Mouse (Mus musculus): ENCODE results near the gene Foxj1. TPM values are rescaled to one million over a fixed set of nuclear protein-coding genes. Genes with fewer than 3 reads are reported as not detected.

Foxj1 gene
- polyA plus RNA-seq, 1 experiment, result 12.3 TPM

DNA sequence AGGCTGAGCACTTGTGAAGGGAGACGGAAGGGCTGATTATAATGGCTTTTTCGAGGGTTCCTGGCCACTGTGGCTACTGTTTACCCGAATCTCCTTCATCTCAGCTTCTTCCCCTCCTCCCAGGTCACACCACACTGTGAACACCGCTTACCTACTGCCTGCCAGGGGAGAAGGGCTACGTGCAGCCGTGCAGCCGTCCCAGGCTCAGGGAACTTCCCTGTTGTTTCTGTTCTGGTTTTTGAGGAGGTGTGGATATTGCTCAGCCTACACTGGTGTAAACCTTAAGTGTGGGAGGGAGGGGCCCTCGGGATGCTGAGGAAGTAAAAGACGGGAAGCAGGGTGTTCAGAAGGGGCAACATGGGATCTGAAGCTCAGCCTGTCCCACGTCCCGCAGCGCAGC is 1.8 kb upstream of the Foxj1 start:
- Histone ChIP-seq H3K9ac (ENCODE audit: low read depth, poor library complexity, severe bottlenecking) (no peak overlapping the region), H3K9me3 (replicated peaks; ENCODE audit: control insufficient read depth, insufficient read depth, low read length, poor library complexity, severe bottlenecking) (no peaks in the 10 kb centered on the region), H3K4me1 (ENCODE audit: control insufficient read depth, insufficient read depth, low read length) (peaks cover 2% of the 10 kb centered on the region), H3K36me3 (ENCODE audit: control insufficient read depth, insufficient read depth, low read length, poor library complexity, severe bottlenecking) (no peaks in the 10 kb centered on the region), H3K27me3 (ENCODE audit: control insufficient read depth, insufficient read depth, low read length, poor library complexity, severe bottlenecking) (no peaks in the 10 kb centered on the region), H3K27ac (ENCODE audit: insufficient read depth, low read length) (no peak overlapping the region), H3K4me3 (ENCODE audit: low read depth, low read length) (no peak overlapping the region)
- TF ChIP-seq EP300 (IDR thresholded peaks at IDR 0.05; ENCODE audit: insufficient read depth, low read depth, low read length) (no peak), POLR2A (IDR thresholded peaks at IDR 0.05; ENCODE audit: insufficient read depth, low read length) (no peak), CTCF (IDR thresholded peaks at IDR 0.05; ENCODE audit: low read depth, low read length) (no peak)

DNA sequence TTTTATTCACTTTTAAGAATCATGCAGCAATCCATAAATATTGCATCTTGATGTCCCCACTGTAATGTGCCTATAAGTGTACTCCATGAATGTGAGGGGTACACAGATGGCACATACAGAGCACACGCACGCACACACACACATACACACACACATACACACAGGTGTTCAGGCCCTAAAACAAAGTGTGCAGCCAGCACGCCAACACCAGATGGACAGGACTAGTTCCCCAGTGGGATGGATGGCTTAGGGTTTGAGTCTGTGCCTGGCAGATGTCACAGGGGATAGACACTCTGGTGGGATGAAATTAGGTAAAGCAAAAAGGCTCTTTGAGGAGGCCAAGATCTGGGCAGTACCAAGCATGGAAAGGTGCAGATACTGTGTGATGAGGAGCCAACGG is 1.2 kb upstream of the Foxj1 start:
- Histone ChIP-seq H3K4me3 (ENCODE audit: low read depth, low read length) (no peak overlapping the region), H3K36me3 (ENCODE audit: control insufficient read depth, insufficient read depth, low read length, poor library complexity, severe bottlenecking) (no peaks in the 10 kb centered on the region), H3K27me3 (ENCODE audit: control insufficient read depth, insufficient read depth, low read length, poor library complexity, severe bottlenecking) (no peaks in the 10 kb centered on the region), H3K4me1 (ENCODE audit: control insufficient read depth, insufficient read depth, low read length) (peaks cover 2% of the 10 kb centered on the region), H3K27ac (ENCODE audit: insufficient read depth, low read length) (no peak overlapping the region), H3K9me3 (replicated peaks; ENCODE audit: control insufficient read depth, insufficient read depth, low read length, poor library complexity, severe bottlenecking) (no peaks in the 10 kb centered on the region), H3K9ac (ENCODE audit: low read depth, poor library complexity, severe bottlenecking) (no peak overlapping the region)
- TF ChIP-seq CTCF (IDR thresholded peaks at IDR 0.05; ENCODE audit: low read depth, low read length), result no peak
- no peak for TF ChIP-seq POLR2A (IDR thresholded peaks at IDR 0.05; ENCODE audit: insufficient read depth, low read length)
- no peak for TF ChIP-seq EP300 (IDR thresholded peaks at IDR 0.05; ENCODE audit: insufficient read depth, low read depth, low read length)

DNA sequence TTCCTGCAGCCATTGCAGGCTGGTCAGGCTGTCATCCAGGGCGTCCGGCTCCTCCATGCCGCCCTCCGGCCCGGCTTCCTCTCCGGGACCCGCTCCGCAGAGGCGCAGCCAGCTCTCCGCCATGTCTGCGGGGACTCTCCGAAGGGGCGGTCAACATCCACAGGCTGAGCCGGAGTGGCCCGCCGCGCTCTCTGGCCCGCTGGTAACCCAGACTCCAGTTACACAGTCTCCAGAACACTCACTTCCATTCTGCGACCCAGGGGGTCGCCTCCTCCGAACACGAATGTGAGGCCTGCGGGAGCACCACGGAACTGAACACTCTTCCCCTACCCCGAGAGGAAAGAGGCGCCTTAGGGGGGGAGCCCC is 799 bp downstream of the Foxj1 start:
- H3K4me3 ChIP-seq (ENCODE audit: low read depth, low read length), result peak overlapping the region; percentile 33
- H3K27ac ChIP-seq (ENCODE audit: insufficient read depth, low read length), result no peak overlapping the region
- no peaks in the 10 kb centered on the region for H3K36me3 ChIP-seq (ENCODE audit: control insufficient read depth, insufficient read depth, low read length, poor library complexity, severe bottlenecking)
- no peak for TF ChIP-seq POLR2A (IDR thresholded peaks at IDR 0.05; ENCODE audit: insufficient read depth, low read length)
- TF ChIP-seq EP300 (IDR thresholded peaks at IDR 0.05; ENCODE audit: insufficient read depth, low read depth, low read length), result no peak
- no peak for TF ChIP-seq CTCF (IDR thresholded peaks at IDR 0.05; ENCODE audit: low read depth, low read length)
- no peaks in the 10 kb centered on the region for H3K9me3 ChIP-seq (replicated peaks; ENCODE audit: control insufficient read depth, insufficient read depth, low read length, poor library complexity, severe bottlenecking)
- no peaks in the 10 kb centered on the region for H3K27me3 ChIP-seq (ENCODE audit: control insufficient read depth, insufficient read depth, low read length, poor library complexity, severe bottlenecking)
- H3K4me1 ChIP-seq (ENCODE audit: control insufficient read depth, insufficient read depth, low read length), result peaks cover 7% of the 10 kb centered on the region
- peak overlapping the region; percentile 44 for H3K9ac ChIP-seq (ENCODE audit: low read depth, poor library complexity, severe bottlenecking)

DNA sequence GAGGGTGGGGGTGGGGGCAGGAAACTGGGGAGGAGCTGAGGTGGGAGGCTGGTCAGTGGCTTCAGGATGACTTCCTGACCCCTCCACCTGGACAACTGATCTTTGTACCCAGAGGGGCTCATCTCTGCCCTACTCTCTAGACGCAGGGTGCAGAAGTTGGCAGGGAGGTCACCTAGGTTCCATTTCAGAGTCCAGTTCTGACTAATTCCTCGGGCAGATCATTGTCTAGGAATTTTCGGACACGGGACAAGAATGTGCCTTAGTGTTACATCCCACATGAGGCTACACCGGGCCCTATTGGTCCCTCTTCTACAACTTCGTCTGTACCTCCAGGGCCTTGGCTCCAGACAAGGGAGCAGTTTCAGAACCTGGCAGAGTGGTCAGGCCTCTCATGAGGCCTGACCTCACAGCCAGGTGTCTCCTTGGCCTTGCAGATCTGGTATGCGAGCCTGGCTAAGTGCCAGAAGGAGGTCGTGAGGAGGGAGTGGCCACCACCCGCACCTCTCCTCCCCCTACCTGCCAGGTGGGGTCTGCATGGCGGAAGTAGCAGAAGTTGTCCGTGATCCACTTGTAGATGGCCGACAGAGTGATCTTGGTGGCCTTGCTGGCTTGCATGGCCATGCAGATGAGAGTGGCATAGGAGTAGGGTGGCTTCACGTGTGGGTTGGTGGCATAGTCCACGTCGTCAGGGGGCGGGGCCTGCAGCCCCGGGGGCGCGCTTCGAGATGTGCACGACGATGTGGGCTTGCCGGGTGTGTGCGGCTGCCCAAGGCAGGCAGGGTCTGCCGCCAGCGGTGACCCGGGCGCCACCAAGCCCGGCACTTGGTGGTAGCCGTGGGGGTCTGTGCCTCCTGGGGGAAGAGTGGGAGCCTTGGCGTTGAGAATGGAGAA is 1.4 kb downstream of the Foxj1 start:
- Histone ChIP-seq H3K27ac (ENCODE audit: insufficient read depth, low read length) (no peak overlapping the region), H3K9ac (ENCODE audit: low read depth, poor library complexity, severe bottlenecking) (peak overlapping the region; percentile 44), H3K36me3 (ENCODE audit: control insufficient read depth, insufficient read depth, low read length, poor library complexity, severe bottlenecking) (no peaks in the 10 kb centered on the region), H3K27me3 (ENCODE audit: control insufficient read depth, insufficient read depth, low read length, poor library complexity, severe bottlenecking) (no peaks in the 10 kb centered on the region), H3K4me1 (ENCODE audit: control insufficient read depth, insufficient read depth, low read length) (peaks cover 10% of the 10 kb centered on the region), H3K4me3 (ENCODE audit: low read depth, low read length) (peak overlapping the region; percentile 33), H3K9me3 (replicated peaks; ENCODE audit: control insufficient read depth, insufficient read depth, low read length, poor library complexity, severe bottlenecking) (no peaks in the 10 kb centered on the region)
- TF ChIP-seq CTCF (IDR thresholded peaks at IDR 0.05; ENCODE audit: low read depth, low read length) (no peak), POLR2A (IDR thresholded peaks at IDR 0.05; ENCODE audit: insufficient read depth, low read length) (no peak), EP300 (IDR thresholded peaks at IDR 0.05; ENCODE audit: insufficient read depth, low read depth, low read length) (no peak; the same call in 1 of the 2 replicates)

DNA sequence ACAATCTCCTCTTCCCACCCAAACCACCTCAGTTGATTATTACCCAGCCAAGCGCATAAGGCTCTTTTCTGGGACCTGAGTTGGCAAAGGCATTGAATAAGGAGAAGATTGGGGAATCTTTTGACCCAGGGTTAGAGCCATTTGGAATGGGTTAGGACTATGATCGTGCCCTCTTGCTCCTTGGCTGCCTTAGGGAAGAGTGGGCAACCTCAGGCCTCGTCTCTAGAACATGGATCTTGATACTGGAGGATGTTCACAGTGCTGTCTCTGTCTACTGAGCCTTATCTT is 2.3 kb downstream of the Foxj1 start:
- Histone ChIP-seq H3K36me3 (ENCODE audit: control insufficient read depth, insufficient read depth, low read length, poor library complexity, severe bottlenecking) (no peaks in the 10 kb centered on the region), H3K9me3 (replicated peaks; ENCODE audit: control insufficient read depth, insufficient read depth, low read length, poor library complexity, severe bottlenecking) (no peaks in the 10 kb centered on the region), H3K27ac (ENCODE audit: insufficient read depth, low read length) (no peak overlapping the region), H3K4me1 (ENCODE audit: control insufficient read depth, insufficient read depth, low read length) (peaks cover 13% of the 10 kb centered on the region), H3K9ac (ENCODE audit: low read depth, poor library complexity, severe bottlenecking) (no peak overlapping the region), H3K27me3 (ENCODE audit: control insufficient read depth, insufficient read depth, low read length, poor library complexity, severe bottlenecking) (no peaks in the 10 kb centered on the region), H3K4me3 (ENCODE audit: low read depth, low read length) (no peak overlapping the region)
- TF ChIP-seq CTCF (IDR thresholded peaks at IDR 0.05; ENCODE audit: low read depth, low read length), result no peak

DNA sequence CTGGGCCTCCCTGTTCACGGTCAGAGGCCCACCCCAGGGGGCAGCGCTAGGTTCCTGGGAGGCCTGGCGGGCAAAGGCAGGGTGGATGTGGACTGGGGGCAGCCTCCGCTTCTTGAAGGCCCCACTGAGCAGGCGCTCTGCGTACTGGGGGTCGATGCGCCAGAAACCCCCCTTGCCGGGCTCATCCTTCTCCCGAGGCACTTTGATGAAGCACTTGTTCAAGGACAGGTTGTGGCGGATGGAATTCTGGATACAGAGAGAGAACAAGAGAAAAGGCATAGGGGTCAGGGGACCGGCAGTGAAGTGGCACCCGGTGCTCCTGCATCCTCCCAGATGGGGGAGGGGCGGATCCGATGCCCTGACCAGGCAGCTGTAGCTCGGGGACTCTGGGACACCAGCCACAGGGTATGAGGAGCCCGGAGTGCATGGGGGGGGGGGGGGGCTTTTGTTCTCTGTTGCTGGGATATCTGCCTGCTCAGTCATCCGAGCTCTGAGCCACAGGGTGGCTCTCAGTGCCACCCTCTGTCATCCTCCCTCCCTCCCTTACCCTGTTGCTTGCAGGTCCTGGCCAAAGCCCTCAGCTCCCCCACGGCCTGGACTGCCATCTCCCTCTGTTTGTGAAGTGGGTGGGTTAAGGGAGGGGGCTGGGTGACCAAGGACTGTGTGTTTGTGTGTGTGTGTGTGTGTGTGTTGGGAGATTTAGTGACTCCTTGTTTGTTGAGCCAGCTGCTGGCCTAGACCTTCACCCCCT is 2.8 kb downstream of the Foxj1 start:
- Histone ChIP-seq H3K36me3 (ENCODE audit: control insufficient read depth, insufficient read depth, low read length, poor library complexity, severe bottlenecking) (no peaks in the 10 kb centered on the region), H3K9ac (ENCODE audit: low read depth, poor library complexity, severe bottlenecking) (peak overlapping the region; percentile 32; the same call in 1 of the 2 replicates), H3K4me3 (ENCODE audit: low read depth, low read length) (no peak overlapping the region), H3K4me1 (ENCODE audit: control insufficient read depth, insufficient read depth, low read length) (peaks cover 17% of the 10 kb centered on the region), H3K27ac (ENCODE audit: insufficient read depth, low read length) (no peak overlapping the region), H3K27me3 (ENCODE audit: control insufficient read depth, insufficient read depth, low read length, poor library complexity, severe bottlenecking) (no peaks in the 10 kb centered on the region), H3K9me3 (replicated peaks; ENCODE audit: control insufficient read depth, insufficient read depth, low read length, poor library complexity, severe bottlenecking) (no peaks in the 10 kb centered on the region)
- TF ChIP-seq CTCF (IDR thresholded peaks at IDR 0.05; ENCODE audit: low read depth, low read length) (no peak), EP300 (IDR thresholded peaks at IDR 0.05; ENCODE audit: insufficient read depth, low read depth, low read length) (no peak), POLR2A (IDR thresholded peaks at IDR 0.05; ENCODE audit: insufficient read depth, low read length) (no peak)
